Mouse (Mus musculus): Measurements from ENCODE around the gene Casq2. TPM values are rescaled to one million over a fixed set of nuclear protein-coding genes. Genes with fewer than 3 reads are reported as not detected.

Casq2 gene
- polyA plus RNA-seq, 1 experiment: 482 TPM

DNA sequence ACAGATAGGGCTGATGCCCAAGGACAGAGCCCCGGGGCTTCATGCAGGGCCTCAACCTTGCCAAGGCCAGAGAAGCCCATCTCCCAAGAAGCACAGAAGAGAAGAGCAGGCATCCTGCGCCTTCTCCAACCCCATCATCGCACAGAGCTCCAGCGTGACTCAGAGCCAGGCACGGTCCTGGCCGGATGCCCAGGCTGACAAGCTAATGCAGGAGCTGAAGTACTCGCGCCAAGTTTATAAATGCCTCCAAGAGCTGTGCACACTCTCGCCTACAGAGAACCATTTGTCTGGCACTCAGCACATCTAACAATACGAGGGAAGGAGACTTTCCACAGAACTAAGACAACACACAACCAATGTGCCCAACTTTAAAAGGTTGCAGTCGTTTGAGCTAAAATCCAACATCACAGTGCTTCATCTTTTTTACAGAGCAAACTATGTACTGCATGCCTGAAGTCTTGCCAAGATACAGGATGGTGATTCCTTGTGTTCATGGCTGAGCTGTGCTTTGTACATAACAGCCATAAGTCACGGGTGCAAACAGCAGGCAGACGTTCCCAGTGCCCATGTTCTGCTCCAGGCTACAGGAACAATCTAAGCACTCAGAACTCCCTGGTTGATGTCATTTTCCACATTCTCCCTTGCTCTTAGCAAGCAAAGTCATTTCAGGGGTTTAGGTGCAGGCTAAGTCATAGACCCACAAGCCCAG lies 83.1 kb downstream of the Casq2 start:
- Histone ChIP-seq H3K4me2 (ENCODE audit: low read depth) (peak overlapping the region; percentile 25), H3K36me3 (ENCODE audit: control insufficient read depth, insufficient read depth) (peaks cover 8% of the 10 kb centered on the region), H3K79me2 (ENCODE audit: control insufficient read depth, insufficient read depth) (peaks cover 4% of the 10 kb centered on the region), H3ac (ENCODE audit: control insufficient read depth, insufficient read length) (no peak overlapping the region), H3K4me3 (no peak overlapping the region), H3K27me3 (ENCODE audit: control insufficient read depth, insufficient read depth, insufficient read length) (no peaks in the 10 kb centered on the region)
- TF ChIP-seq MYOD1 (IDR thresholded peaks at IDR 0.05; ENCODE audit: control insufficient read depth in 1 of 3, insufficient read length in 2 of 3, low read depth in 2 of 3) (peak in 1 of 3 experiments; percentile 21), CEBPB (IDR thresholded peaks at IDR 0.05; ENCODE audit: insufficient read depth, poor library complexity, severe bottlenecking) (no peak)

DNA sequence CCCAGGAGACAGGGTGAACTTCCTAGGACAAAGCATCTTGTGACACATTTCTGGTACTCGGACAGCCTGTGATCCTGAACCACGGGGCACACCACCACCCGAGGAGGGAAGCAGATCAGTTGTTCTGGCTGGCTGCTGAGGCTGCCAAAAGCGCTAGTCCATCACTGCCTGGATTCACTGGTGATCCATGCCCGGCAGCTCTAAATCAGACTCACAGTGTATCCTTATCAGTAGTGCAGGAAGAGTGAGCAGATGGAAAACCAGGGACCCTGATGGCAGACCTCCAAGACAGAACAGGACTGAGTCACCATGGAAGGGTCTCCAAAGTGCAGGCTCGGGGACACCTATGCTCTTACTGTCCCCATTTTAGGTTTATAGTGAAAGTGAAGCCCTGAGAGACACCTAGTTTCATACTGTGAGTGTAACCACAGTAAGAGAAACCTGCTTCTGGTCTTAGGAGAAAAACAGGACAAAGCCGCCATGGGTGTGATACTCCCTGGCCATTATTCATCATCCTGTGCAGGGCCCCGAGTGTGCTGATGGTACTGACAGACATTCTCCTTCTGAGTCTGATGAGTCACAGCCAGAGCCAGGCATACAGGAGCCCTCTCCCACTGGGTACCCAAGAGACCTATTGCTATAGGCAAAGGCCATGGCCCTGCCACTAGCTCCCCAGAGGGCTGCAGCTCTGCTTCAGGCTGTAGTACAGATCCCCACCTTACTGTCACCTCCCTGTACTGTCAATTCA lies 88.1 kb downstream of the Casq2 start:
- TF ChIP-seq MYOD1 (IDR thresholded peaks at IDR 0.05; ENCODE audit: control insufficient read depth in 1 of 3, insufficient read length in 2 of 3, low read depth in 2 of 3) (no peak), E2F4 (IDR thresholded peaks at IDR 0.05; ENCODE audit: insufficient read depth) (no peak), TCF3 (IDR thresholded peaks at IDR 0.05; ENCODE audit: insufficient read length, low read depth) (no peak), USF1 (IDR thresholded peaks at IDR 0.05; ENCODE audit: low read depth) (no peak), TCF12 (IDR thresholded peaks at IDR 0.05; ENCODE audit: insufficient read depth, poor library complexity, severe bottlenecking) (no peak), POLR2A (IDR thresholded peaks at IDR 0.05; ENCODE audit: insufficient read length, low read depth) (no peak), POLR2AphosphoS2 (IDR thresholded peaks at IDR 0.05; ENCODE audit: insufficient read length, low read depth) (no peak), MYOG (IDR thresholded peaks at IDR 0.05; ENCODE audit: control insufficient read depth in 1 of 3, insufficient read depth in 1 of 3, insufficient read length in 2 of 3, low read depth in 2 of 3) (no peak), MAX (IDR thresholded peaks at IDR 0.05; ENCODE audit: low read depth) (no peak), REST (IDR thresholded peaks at IDR 0.05; ENCODE audit: insufficient read depth, insufficient read length) (no peak), CEBPB (IDR thresholded peaks at IDR 0.05; ENCODE audit: insufficient read depth, poor library complexity, severe bottlenecking) (no peak), SRF (IDR thresholded peaks at IDR 0.05; ENCODE audit: control insufficient read depth, insufficient read length, low read depth) (no peak)
- no peak overlapping the region for H3ac ChIP-seq (ENCODE audit: control insufficient read depth, insufficient read length)

DNA sequence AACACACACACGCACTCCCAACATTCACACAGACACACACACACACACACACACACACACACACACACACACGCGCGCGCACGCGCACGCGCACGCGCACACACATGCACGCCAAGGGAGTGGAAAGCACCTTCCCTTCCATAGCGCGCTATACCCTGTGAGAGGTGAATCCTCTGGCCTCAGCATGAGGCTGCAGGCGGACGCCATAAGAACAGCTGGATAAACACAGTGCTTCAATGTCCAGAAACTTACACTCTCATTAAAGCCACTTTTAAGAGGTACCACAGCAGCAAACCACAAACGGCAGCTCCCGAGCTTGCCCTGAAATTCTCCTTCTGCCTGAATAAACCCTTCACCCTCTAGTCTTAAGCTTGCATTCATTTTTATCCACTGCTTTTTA lies 89.5 kb downstream of the Casq2 start:
- Histone ChIP-seq H3K4me3 (no peak overlapping the region), H3K27me3 (ENCODE audit: control insufficient read depth, insufficient read depth, insufficient read length) (no peaks in the 10 kb centered on the region), H3K4me2 (ENCODE audit: low read depth) (peak overlapping the region; percentile 15), H3ac (ENCODE audit: control insufficient read depth, insufficient read length) (no peak overlapping the region), H3K36me3 (ENCODE audit: control insufficient read depth, insufficient read depth) (peaks cover 8% of the 10 kb centered on the region), H3K79me2 (ENCODE audit: control insufficient read depth, insufficient read depth) (no peaks in the 10 kb centered on the region)
- TF ChIP-seq MYOD1 (IDR thresholded peaks at IDR 0.05; ENCODE audit: control insufficient read depth in 1 of 3, insufficient read length in 2 of 3, low read depth in 2 of 3) (peak in 2 of 3 experiments; percentile 85 to 87), E2F4 (IDR thresholded peaks at IDR 0.05; ENCODE audit: insufficient read depth) (no peak), MYOG (IDR thresholded peaks at IDR 0.05; ENCODE audit: control insufficient read depth in 1 of 3, insufficient read depth in 1 of 3, insufficient read length in 2 of 3, low read depth in 2 of 3) (peak in 1 of 3 experiments; percentile 43)

More for the DNA sequence above, 88.1 kb downstream of the Casq2 start:
- H3K4me2 ChIP-seq (ENCODE audit: low read depth): peak overlapping the region; percentile 57
- H3K27me3 ChIP-seq (ENCODE audit: control insufficient read depth, insufficient read depth, insufficient read length): no peaks in the 10 kb centered on the region
- peaks cover 8% of the 10 kb centered on the region for H3K36me3 ChIP-seq (ENCODE audit: control insufficient read depth, insufficient read depth)
- H3K4me3 ChIP-seq: no peak overlapping the region
- H3K79me2 ChIP-seq (ENCODE audit: control insufficient read depth, insufficient read depth): no peaks in the 10 kb centered on the region

DNA sequence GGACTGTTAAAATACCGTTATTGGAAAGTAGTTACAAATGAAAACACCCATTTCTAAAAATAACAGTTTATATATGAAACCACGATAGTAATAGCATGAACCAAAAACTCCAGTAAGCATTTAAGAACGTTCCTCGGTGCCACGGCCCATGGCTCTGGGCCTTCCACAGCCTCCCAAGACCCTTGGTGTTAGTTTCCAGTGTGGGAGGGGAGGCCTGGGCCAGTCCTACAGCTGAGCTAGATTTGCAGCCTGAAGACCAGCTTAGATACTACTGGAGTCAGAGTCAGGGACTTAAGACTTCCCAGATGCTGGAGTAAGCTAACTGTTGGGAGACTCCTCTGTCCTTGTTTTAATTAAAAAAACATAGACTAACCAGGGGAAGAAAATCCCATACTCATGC lies 89.9 kb downstream of the Casq2 start:
- peaks cover 8% of the 10 kb centered on the region for H3K36me3 ChIP-seq (ENCODE audit: control insufficient read depth, insufficient read depth)

DNA sequence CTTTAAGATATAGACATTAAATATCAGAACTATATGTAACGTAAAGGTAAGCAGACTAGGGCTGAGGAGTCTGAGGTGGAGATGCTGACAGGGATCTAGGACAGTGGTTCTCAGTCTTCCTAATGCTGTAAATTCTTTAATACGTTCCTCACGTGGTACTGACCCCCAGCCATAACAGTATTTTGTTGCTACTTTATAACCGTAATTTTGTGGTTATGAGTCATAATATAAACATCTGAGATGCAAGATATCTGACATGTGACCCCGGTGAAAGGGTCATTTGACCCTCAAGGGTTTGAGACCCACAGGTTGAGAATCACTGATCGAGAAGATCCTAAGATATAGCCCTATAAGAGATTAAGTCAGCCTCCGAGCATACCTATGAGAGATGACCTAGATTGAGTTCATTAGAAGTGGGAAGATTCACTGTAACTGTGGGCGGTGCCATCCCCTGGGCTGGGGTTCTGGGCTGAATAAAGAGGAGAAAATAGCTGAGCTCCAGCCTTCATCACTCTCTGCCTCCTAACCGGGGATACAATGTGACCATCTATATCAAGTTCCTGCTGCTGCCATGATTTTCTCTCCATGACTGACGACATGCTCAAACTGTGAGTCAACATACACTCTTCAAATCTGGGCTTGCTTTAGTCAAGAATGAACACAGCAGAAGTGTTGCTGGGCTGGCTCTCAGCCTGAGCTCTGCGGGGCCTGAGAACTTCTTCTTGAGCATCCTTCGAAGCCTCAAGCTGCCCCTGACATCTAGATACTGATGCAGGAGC lies 91.8 kb downstream of the Casq2 start:
- no peak overlapping the region for H3K4me3 ChIP-seq
- no peak overlapping the region for H3ac ChIP-seq (ENCODE audit: control insufficient read depth, insufficient read length)
- no peaks in the 10 kb centered on the region for H3K79me2 ChIP-seq (ENCODE audit: control insufficient read depth, insufficient read depth)
- no peaks in the 10 kb centered on the region for H3K27me3 ChIP-seq (ENCODE audit: control insufficient read depth, insufficient read depth, insufficient read length)
- TF ChIP-seq MYOD1 (IDR thresholded peaks at IDR 0.05; ENCODE audit: control insufficient read depth in 1 of 3, insufficient read length in 2 of 3, low read depth in 2 of 3): no peak
- peak; percentile 57 for TF ChIP-seq USF1 (IDR thresholded peaks at IDR 0.05; ENCODE audit: low read depth)
- TF ChIP-seq POLR2AphosphoS2 (IDR thresholded peaks at IDR 0.05; ENCODE audit: insufficient read length, low read depth): no peak
- H3K4me2 ChIP-seq (ENCODE audit: low read depth): no peak overlapping the region
- H3K36me3 ChIP-seq (ENCODE audit: control insufficient read depth, insufficient read depth): peaks cover 14% of the 10 kb centered on the region

More for the DNA sequence above, 89.9 kb downstream of the Casq2 start:
- H3K27me3 ChIP-seq (ENCODE audit: control insufficient read depth, insufficient read depth, insufficient read length): no peaks in the 10 kb centered on the region
- no peak overlapping the region for H3K4me3 ChIP-seq
- H3K79me2 ChIP-seq (ENCODE audit: control insufficient read depth, insufficient read depth): no peaks in the 10 kb centered on the region
- no peak overlapping the region for H3ac ChIP-seq (ENCODE audit: control insufficient read depth, insufficient read length)
- H3K4me2 ChIP-seq (ENCODE audit: low read depth): peak overlapping the region; percentile 15
- TF ChIP-seq TCF12 (IDR thresholded peaks at IDR 0.05; ENCODE audit: insufficient read depth, poor library complexity, severe bottlenecking): no peak

All from myocyte (in vitro differentiated cells).